Mouse (Mus musculus) 416B (cell line): ENCODE results near the gene Lipc.

Experiments
- DNase-seq: peaks from one replicate; pipeline ENCODE4 v3.0.0; 2011; ENCODE audit warnings: low read depth

The Lipc gene

DNA sequence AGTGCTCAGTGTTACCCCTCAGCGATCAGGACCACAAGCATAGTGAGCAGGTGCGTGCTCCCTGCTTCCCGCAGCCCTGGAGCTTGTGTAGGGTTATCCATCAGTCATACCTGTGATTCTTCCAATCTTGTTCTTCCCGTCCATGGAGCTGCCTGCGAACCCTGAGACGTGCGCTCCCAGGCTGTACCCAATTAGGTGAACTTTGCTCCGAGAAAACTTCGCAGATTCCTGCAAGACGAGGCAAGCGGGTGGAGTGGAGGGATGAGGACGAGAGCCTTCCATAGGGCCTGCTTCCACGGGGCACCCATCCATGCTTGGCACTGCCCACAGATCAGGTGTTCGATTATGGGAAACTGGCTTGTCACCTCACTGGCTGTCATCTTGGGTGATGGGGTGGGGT is 133.3 kb downstream of the Lipc start:
- DNase-seq = no peak

DNA sequence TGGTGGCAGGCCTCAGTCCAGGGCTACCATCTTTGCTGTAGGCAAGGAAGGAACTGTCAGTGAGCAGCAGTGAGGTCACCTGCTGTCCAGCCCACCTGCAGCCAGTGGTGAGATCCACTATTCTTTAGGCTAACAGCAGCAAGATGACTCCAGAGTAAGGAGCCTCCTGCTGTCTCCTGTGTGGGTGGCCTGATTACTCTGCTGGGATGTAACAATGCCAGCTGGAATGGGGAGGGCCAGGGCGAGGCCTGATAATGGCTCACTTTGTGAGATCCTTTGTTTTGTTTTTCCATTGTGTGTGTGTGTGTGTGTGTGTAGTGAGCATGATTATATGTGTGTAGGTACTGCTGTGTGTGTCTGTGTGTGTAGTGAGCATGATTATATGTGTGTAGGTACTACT is 134.6 kb downstream of the Lipc start:
- no peak for DNase-seq

DNA sequence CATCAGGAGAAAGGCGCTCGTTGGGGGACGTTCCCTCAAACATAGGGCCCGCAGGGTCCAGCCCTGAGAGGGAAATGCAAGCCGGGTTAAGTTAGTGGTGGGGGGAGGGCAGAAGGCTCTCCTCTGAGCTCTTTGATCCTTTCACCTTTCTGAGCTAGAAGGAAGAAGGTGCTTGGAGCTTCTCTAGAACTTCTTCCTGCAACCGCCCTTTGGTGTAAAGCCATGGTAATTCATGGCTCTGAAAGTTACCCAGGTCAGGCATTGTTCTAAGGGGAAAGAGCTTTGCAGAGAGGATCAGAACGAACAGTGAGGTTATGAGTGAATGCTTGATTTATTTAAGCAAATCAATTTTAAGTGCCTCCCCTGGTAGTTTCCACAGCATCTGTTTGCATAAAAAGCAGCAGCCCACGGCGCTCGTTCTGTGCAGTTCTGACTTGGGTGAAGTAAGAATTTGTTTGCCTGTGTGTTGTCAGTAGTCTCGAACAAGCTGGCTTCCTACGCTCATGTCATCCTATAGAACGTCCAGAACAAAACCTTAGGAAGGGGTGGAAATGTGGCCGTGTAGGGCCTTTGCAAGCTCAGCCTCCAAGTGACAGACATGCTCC is 135.2 kb downstream of the Lipc start:
- no peak for DNase-seq

DNA sequence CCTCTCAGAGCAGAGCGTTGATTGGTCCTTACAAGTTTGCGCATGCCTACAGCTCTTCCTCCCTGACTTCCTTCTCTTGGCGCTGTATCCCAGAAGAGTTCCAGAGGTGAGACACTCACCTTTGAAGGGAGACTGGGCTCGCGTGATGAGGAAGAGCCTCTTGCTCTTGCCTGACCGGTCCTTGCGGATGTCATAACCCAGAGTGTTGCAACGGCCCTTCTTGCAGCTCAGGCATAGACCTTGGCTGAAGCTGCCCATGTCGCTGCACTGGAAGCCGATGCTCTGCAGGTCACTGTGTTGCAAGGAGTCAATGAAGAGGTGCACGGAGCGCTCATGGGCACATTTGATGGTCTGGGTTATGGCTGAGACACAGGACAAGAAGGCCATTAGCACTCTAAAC is 139.5 kb downstream of the Lipc start:
- DNase-seq = peak; percentile 46

DNA sequence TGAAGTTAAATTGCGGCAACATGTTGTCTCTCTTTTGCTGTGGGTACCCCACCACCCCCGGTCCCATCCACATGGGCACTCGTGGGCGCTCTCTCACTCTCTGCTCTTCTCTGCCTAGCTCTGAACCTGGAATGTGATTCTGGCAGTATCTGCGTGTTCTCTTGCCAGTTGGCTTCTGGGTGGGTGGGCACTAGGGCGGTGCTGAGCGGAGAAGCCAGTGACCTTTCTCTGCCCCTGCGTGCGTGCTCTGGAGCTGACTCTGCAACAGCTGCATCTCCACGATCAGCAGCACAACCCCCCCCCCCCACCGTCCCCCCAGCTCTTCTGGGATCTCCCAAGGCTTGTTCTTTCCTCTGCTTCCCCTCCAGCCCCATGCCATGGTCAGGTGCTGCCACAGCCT is 144.3 kb downstream of the Lipc start:
- no peak for DNase-seq

DNA sequence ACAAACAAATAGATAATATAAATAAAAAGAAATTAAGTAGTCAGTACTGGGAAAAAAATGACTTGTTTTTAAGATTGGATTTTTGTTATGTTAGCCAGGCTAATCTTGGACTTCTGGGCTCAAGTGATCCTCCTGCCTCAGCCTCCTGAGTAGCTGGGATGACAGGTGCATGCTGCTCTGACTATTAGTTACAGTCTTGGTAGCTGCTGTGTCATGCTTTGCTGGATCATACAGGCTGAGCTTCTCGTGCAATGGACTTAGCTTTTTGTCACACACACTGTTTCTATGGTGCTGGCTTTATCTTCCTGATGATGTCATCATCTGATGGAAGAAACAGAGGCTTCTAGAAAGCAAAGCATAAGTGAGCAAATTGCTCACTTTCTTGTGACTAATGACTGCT is 146.0 kb downstream of the Lipc start:
- peak; percentile 71 for DNase-seq

DNA sequence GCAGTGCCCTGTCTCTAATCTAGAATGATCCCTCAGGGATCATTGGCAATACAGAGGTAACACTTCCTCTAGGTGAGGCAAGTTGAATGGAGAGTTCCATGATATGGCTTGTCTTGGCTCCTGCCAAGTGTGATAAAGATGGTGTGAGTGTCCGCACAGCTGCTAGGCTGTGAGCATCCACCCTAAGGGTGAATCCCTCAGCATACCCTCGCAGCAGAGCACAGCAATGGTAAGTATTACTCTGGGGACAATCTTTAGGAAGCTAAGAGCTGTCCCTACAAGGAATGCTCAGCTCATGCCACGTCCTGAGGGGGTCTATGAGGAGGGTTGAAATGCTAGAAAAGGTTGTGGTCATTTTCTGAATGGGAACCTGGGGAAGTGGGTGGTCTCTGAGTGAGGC is 149.2 kb downstream of the Lipc start:
- no peak for DNase-seq

DNA sequence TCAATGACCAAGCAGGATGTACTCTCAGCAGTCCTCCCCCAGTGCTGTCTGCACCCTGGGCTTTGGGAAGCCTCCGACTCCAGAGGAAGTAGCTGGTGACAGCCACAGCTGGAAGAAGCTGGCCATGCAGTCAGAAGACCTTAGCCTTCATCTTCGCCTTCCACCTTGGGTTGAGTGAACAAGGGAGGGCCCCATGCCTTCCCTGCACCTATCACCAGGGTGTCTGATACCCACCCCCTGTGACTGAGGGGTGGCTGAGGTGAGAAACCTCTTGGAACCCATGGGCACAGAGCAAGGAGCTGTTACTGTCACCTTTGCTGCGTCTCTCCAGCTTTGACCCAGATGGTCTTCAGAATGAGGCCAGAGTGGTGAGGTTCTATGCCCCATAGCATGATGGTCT is 150.3 kb downstream of the Lipc start:
- no peak for DNase-seq

DNA sequence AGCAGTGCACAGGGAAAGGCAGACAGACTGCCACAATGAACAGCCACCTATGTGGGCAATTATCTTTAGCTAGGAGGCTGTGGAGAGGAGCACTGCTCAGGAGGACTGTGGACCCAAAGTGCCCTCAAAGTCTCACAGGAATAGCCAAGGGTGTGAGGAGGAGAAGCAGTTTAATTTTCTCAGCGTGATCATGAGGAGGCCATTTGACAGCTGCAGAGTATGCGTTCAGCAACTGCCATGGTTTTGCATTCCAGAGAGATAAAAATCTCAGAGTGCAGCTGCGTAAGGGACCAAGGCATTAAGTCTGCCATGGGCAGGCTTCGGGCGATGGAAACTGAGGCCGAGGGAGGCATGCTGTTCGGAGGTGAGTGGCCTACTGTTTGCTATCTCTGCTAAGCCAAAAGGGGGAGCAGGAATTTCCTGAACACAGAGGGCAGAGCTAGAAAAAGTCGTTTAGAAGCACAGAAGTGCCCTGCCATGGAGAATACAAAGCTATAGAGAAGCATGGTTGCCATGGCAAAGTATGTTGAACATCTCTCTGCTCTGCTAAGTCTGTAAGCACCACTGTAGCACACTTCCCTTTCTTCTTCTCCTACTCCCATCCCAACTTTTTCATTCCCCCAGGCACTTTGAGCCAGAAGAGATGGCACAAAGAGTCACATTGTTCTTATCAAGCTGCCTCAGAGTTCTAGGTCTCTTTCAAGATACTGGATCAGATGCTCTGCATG is 151.3 kb downstream of the Lipc start:
- DNase-seq = no peak

DNA sequence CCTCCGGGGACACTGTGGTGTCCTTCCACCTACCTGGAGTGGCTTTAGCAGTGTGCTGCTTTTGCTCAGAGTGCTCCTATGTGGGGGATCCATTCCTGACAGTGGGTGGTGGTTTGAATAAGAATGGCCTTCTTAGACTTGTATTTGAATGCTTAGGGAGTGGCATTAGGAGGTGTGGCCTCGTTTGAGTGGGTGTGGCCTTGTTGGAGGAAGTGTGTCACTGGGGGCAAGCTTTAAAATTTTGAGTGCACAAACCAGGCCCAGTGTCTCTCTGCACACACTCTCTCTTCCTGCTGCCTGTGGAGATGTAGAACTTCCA is 156.6 kb downstream of the Lipc start:
- no peak for DNase-seq

DNA sequence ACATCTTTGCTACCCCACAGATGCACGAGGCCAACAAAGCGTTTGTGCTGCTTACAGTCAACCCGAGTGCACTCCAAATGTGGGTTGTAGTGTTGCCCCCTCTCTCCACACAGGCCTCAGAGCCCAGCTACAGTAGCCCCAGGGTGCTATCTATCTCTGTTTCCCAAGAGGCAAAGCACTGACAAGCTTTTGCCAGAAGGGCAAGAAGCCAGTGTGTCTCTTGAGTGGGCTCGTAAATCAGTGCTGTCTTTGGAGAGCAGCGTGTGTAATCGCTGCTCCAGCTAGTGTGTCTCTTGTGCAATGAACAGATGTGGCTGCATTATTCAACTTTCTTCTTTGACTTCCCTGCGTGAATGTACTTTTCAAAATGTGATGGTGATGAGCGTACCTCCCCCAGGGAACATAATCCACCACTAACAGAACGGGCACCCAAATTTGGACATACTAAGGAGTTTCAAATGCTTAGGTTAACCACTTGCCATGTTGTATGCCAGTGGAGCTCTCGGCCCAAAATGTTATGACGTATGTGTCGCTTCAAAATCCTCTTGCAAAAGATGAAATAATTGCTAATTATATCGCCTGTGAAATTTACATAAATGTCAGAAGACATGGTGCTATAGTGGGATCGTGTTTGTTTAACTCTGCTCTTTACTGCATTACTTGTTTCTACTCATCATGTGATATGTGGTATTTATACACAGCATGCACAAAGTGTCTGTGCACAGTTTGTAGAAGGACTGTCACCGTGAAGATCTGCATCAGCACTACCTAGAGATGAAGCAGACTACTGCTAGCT is 157.2 kb downstream of the Lipc start:
- DNase-seq = no peak

DNA sequence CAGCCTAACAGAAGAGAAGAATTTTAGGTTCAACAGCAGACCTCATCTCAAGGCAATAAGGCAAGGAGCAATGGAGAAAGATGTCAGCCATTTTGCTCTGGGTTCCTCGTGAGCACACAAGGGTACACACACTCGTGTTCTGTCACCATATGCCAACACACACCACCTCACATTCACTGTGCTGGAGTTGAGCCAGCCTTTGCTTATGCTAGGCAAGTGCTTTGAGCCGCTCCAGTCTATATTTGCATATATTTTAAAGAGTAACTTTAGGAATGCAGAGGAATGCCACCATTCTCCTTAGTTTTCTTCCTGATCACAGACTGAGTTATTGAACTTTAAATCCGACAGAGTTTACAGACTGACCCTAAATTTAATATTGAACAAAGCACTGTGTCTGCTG is 161.4 kb downstream of the Lipc start:
- no peak for DNase-seq

DNA sequence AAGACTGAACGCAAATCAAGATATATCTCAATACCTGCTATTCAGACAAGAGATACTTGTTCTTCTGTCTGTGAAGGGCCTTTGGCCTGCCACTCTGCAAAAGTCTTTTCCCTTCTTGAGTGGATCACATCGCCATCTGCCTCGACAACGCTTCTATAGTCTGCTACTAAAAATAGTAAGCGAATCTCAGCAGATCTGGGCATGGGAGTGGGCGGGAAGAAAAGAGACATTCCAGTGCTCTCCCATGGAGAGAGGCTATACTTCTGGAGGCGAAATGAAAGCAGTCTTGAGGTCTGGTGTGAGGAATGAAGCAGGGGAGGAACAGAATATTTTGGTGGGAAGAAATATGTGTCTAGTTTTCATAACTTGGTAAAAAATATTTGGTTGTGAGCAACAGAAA is 163.3 kb downstream of the Lipc start:
- no peak for DNase-seq

DNA sequence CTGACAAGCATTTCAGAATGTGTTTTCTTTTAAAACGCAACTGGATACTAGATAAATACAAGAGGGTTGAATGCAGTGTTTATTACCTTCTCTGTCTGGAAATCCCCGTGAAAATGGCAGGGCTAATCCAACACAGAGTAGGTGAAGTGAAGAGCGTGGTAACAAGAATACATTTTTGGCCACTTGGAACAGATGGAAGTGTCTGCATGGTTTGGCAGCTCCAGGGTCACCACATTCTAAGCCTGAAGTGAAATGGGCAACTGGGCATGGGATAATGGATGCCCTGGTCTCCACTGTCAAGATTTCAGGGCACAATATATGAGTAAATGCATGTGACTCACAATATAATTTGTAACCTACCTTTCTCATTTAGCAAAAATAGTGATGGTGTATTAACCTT is 169.8 kb downstream of the Lipc start:
- no peak for DNase-seq

DNA sequence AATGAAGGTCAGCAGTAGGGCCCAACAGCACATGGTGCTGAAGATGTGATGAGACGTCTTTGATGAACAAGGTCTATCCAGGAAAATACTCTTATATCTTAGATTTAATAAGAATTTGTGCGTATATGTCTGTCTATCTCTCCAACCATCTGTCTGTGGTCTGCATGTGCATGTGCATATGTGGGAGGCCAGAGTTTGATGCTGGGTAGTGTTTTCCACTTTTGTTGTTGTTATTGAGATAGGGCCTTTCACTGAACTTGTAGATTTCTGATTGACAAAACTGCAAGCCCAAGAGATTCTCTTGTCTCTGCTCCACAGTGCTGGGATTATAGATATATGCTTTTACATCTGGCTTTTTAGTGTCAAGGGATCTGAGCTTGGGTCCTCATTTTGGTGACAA is 176.5 kb downstream of the Lipc start:
- no peak for DNase-seq

DNA sequence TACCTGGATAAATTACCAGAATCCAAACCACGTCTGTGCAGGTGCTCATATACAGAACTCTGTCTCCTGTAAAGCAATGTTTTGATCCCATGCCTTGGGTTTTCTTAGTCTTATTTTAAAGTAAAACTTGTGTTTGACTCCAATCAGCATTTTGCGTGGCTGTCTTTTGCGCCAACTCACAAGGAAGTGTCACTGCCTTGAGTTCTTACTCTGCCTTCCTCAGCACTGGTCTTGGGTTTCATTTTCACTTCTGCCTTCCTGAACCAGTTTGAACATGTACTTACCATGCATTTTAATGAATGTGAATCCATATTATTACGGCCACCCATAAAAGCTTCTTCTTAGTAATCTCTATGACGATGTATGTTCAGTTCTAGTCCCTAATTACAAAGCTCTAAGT is 191.1 kb downstream of the Lipc start:
- DNase-seq = peak; percentile 50

DNA sequence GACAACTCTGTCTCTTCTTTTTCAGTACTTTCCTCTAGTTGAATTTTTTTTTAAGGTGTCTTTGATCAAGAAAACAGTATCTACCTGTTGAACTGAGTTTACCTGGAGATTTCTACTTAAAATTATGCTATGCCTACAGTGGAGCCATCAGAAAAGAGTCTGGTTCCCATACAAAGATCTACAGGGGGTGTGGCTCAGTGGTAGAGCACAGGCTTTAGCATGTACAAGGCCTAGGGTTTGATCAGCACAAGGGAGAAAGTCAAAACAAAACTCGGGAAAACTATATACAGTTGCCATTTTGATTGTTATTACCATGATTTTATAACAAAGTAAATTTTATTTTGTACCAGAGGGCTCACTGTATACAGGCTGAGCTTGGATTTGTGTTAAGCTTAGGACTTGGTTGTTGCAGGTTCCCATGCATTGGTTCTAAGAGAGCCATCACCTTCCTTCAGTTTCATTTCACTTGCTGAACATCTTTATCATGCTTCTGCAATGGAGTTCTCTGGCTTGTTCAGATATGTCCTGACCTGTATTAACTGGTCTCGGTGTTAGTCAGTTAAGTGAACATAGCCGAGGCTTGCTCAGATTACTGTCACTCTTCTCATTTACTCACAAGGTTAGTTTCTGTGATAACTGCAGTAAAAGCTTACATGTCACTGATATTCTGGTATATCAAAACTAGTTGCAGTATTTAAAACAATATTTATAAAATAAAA is 200.4 kb downstream of the Lipc start:
- no peak for DNase-seq
